17 mouse cellular contexts compared by ENCODE assay signal in the genomic region with DNA sequence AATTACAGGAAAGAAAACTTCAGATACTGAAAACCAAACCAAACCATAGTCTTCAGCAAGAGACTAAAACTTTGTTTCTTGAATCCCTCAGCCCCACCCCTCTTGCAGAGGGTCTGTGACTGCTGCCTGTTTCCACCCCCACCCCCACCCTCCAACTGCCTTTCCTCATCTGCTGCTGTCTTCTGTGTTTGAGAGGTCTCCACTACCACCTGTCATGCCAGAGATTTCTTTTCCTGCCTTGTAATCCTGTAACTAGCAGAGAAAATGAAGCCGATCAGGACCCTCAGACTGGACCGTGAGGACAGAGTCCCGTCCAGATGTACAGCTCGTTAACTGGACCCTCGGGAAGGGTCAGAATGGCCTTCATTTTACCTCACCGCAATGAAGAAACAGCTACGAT.
"Had no signal": no experiment of that assay in that cellular context is flagged by ENCODE, and none has a peak within 500 bp of the region (broad histone marks: within the 10 kb centered on the region; RNA-seq: fewer than 3 reads in every experiment).

No protein-coding gene starts in this region.

- DNase-seq: kidney, adult 2 months; kidney, postnatal 25 days; left cerebral cortex, postnatal 4 days; liver, embryonic 13.5 days; lung, adult 2 months; lung, postnatal 14 days; lung, postnatal 4 days; midbrain, embryonic 14.5 days; right cerebral cortex, postnatal 4 days; thymus, adult 2 months; thymus, postnatal 14 days; thymus, postnatal 4 days had no signal

- H3K9ac ChIP-seq: liver, embryonic 13.5 days; stomach, embryonic 15.5 days had no signal

- H3K9me3 ChIP-seq: liver, embryonic 13.5 days; stomach, embryonic 15.5 days had no signal

- H3K4me3 ChIP-seq: liver, embryonic 13.5 days; stomach, embryonic 15.5 days had no signal

- ATAC-seq: hindbrain, postnatal 0 days; inflammation-experienced regulatory T-cells, adult 6 months had no signal

- H3K27me3 ChIP-seq: liver, embryonic 13.5 days; stomach, embryonic 15.5 days had no signal

- H3K27ac ChIP-seq: hindbrain, postnatal 0 days; kidney, postnatal 0 days; liver, embryonic 13.5 days; stomach, embryonic 15.5 days had no signal

- H3K4me1 ChIP-seq: liver, embryonic 13.5 days; stomach, embryonic 15.5 days had no signal

- H3K4me2 ChIP-seq: liver, embryonic 13.5 days; midbrain, embryonic 11.5 days; stomach, embryonic 15.5 days had no signal
